Mouse (Mus musculus) lung, adult 2 months (tissue): ENCODE data around the gene Igsf21.

Source experiments
- CTCF ChIP-seq: fragments of 200-500 bp; IDR thresholded peaks from 2 replicates; pipeline ENCODE4 v1.5.1; 2011; ENCODE audit warnings: mild to moderate bottlenecking, low read length, control low read depth; ENCODE audit not compliant: insufficient read depth
- POLR2A ChIP-seq: fragments of 200-500 bp; IDR thresholded peaks from 2 replicates; pipeline ENCODE4 v1.6.1; 2011; ENCODE audit warnings: low read depth, mild to moderate bottlenecking, control low read depth, low read length, borderline replicate concordance; ENCODE audit errors: extremely low read depth

GRCm38 (mm10) chr4:140096283-140096682 lies 150.3 kb downstream of the Igsf21 start:
- no peak for TF ChIP-seq CTCF
- TF ChIP-seq POLR2A = no peak
